Mouse (Mus musculus): ENCODE measurements at regions not wholly inside any gene's neighbourhood (a gene's known extent, or its start where the extent isn't known, plus 50 kb on each side); places are given as distances from the start of the nearest gene placed in this dataset.

GRCm38 (mm10) chr12:16250621-16251020 lies 360.1 kb downstream of the Lpin1 start:
- WGBS: 90% methylated on average over 1 of the region's 1 CpGs
- Histone ChIP-seq H3K27ac (ENCODE audit: insufficient read depth, low read depth, low read length) (no peak overlapping the region), H3K36me3 (ENCODE audit: control insufficient read depth, insufficient read depth, low read length) (no peaks in the 10 kb centered on the region), H3K27me3 (replicated peaks; ENCODE audit: control insufficient read depth, insufficient read depth, low read length) (no peaks in the 10 kb centered on the region), H3K4me1 (ENCODE audit: control insufficient read depth, insufficient read depth, low read length) (no peaks in the 10 kb centered on the region), H3K4me3 (ENCODE audit: insufficient read depth, low read depth, low read length) (no peak overlapping the region)
- TF ChIP-seq CTCF (conservative IDR thresholded peaks at IDR 0.05; ENCODE audit: insufficient read depth, insufficient read length, low read depth, low read length) (no peak), POLR2A (IDR thresholded peaks at IDR 0.05; ENCODE audit: low read depth, low read length) (no peak)
- no peak for DNase-seq

DNA sequence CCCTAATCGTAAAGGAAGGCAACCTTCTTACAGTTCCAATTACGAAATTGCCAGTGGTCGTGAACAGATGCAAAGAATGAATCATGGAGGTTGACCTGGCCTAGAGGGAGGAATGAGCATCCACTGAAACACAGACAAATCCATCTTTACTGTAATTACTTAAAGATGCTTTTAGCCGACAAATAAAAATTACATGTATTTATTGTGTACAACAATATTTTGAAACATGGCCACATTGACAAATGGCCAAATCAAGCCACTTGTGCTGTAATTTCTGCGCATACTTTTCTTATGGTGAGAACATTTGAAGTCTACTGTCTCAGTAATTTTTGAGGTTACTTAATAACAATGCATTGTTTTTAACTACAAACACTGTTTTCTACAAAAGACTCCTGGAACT lies 360.7 kb downstream of the Lpin1 start:
- Histone ChIP-seq H3K36me3 (ENCODE audit: control insufficient read depth, insufficient read depth, low read length) (no peaks in the 10 kb centered on the region), H3K27me3 (replicated peaks; ENCODE audit: control insufficient read depth, insufficient read depth, low read length) (no peaks in the 10 kb centered on the region), H3K27ac (ENCODE audit: insufficient read depth, low read depth, low read length) (no peak overlapping the region), H3K4me1 (ENCODE audit: control insufficient read depth, insufficient read depth, low read length) (no peaks in the 10 kb centered on the region), H3K4me3 (ENCODE audit: insufficient read depth, low read depth, low read length) (no peak overlapping the region)
- 92% methylated on average over 5 of the region's 5 CpGs for WGBS
- no peak for TF ChIP-seq CTCF (conservative IDR thresholded peaks at IDR 0.05; ENCODE audit: insufficient read depth, insufficient read length, low read depth, low read length)
- no peak for TF ChIP-seq POLR2A (IDR thresholded peaks at IDR 0.05; ENCODE audit: low read depth, low read length)
- DNase-seq: no peak

DNA sequence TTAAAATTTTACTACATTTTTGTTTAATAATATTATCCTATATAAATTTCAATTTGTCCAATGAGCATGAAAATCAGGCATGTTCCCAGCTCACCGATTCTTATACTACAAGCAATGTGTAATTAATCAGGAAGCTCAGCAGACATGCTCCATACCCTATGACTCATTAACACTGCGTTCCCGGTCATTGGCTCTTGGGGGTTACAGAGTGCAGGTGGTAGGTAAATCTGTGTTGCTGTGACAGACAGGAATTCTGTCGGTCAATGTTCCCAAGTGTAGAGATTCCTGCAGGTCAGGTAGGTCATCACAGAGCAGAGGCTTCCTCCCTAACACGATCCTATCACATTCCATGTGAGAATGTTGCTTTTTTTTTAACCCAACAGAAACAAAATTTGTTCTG lies 371.0 kb downstream of the Lpin1 start:
- WGBS: 30% methylated on average over 5 of the region's 5 CpGs
- Histone ChIP-seq H3K27ac (ENCODE audit: insufficient read depth, low read depth, low read length) (no peak overlapping the region), H3K4me3 (ENCODE audit: insufficient read depth, low read depth, low read length) (no peak overlapping the region), H3K27me3 (replicated peaks; ENCODE audit: control insufficient read depth, insufficient read depth, low read length) (no peaks in the 10 kb centered on the region), H3K36me3 (ENCODE audit: control insufficient read depth, insufficient read depth, low read length) (no peaks in the 10 kb centered on the region), H3K4me1 (ENCODE audit: control insufficient read depth, insufficient read depth, low read length) (no peaks in the 10 kb centered on the region; the same call in 1 of the 2 replicates)
- no peak for TF ChIP-seq CTCF (conservative IDR thresholded peaks at IDR 0.05; ENCODE audit: insufficient read depth, insufficient read length, low read depth, low read length)
- no peak for TF ChIP-seq POLR2A (IDR thresholded peaks at IDR 0.05; ENCODE audit: low read depth, low read length)
- DNase-seq: no peak

GRCm38 (mm10) chr12:16237498-16237897 lies 373.3 kb downstream of the Lpin1 start:
- 84% methylated on average over 5 of the region's 5 CpGs for WGBS
- TF ChIP-seq POLR2A (IDR thresholded peaks at IDR 0.05; ENCODE audit: low read depth, low read length) (no peak), CTCF (conservative IDR thresholded peaks at IDR 0.05; ENCODE audit: insufficient read depth, insufficient read length, low read depth, low read length) (no peak)

GRCm38 (mm10) chr12:16233559-16233958 lies 377.2 kb downstream of the Lpin1 start:
- no peaks in the 10 kb centered on the region for H3K27me3 ChIP-seq (replicated peaks; ENCODE audit: control insufficient read depth, insufficient read depth, low read length)
- H3K27ac ChIP-seq (ENCODE audit: insufficient read depth, low read depth, low read length): no peak overlapping the region
- WGBS: 83% methylated on average over 3 of the region's 3 CpGs
- no peak for DNase-seq
- no peaks in the 10 kb centered on the region for H3K36me3 ChIP-seq (ENCODE audit: control insufficient read depth, insufficient read depth, low read length)
- peaks cover 3% of the 10 kb centered on the region; the same call in 1 of the 2 replicates for H3K4me1 ChIP-seq (ENCODE audit: control insufficient read depth, insufficient read depth, low read length)
- no peak overlapping the region for H3K4me3 ChIP-seq (ENCODE audit: insufficient read depth, low read depth, low read length)
- TF ChIP-seq CTCF (conservative IDR thresholded peaks at IDR 0.05; ENCODE audit: insufficient read depth, insufficient read length, low read depth, low read length) (0 out of 2 replicates have a peak, but pooled peaks have one; percentile 2), POLR2A (IDR thresholded peaks at IDR 0.05; ENCODE audit: low read depth, low read length) (no peak)

More at GRCm38 (mm10) chr12:16237498-16237897, 373.3 kb downstream of the Lpin1 start:
- no peaks in the 10 kb centered on the region for H3K36me3 ChIP-seq (ENCODE audit: control insufficient read depth, insufficient read depth, low read length)
- H3K4me1 ChIP-seq (ENCODE audit: control insufficient read depth, insufficient read depth, low read length): no peaks in the 10 kb centered on the region; the same call in 1 of the 2 replicates
- H3K27ac ChIP-seq (ENCODE audit: insufficient read depth, low read depth, low read length): no peak overlapping the region
- DNase-seq: no peak
- no peak overlapping the region for H3K4me3 ChIP-seq (ENCODE audit: insufficient read depth, low read depth, low read length)
- no peaks in the 10 kb centered on the region for H3K27me3 ChIP-seq (replicated peaks; ENCODE audit: control insufficient read depth, insufficient read depth, low read length)

DNA sequence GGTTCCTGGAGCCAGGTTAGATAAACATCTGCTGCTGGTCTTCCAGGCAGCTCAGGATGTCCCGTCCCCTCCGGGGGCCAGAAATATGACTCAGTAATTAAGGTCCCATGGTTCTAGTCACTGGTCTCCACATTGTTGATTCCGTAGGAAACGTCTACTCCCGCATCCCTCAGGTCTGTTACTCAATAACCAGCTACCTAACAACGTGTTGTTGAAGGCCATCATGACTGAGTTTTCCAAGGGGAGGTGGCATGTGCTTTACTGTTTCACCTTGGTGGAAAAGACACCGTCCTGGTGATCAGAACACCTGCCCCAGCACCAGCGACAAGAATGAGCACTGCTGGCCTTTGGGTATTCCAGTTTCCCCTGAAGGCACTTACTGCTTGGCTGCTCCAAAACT lies 377.9 kb downstream of the Lpin1 start:
- Histone ChIP-seq H3K36me3 (ENCODE audit: control insufficient read depth, insufficient read depth, low read length) (no peaks in the 10 kb centered on the region), H3K4me3 (ENCODE audit: insufficient read depth, low read depth, low read length) (no peak overlapping the region), H3K27ac (ENCODE audit: insufficient read depth, low read depth, low read length) (peak overlapping the region; percentile 2; the same call in 1 of the 2 replicates), H3K4me1 (ENCODE audit: control insufficient read depth, insufficient read depth, low read length) (peaks cover 3% of the 10 kb centered on the region; the same call in 1 of the 2 replicates), H3K27me3 (replicated peaks; ENCODE audit: control insufficient read depth, insufficient read depth, low read length) (no peaks in the 10 kb centered on the region)
- WGBS: 37% methylated on average over 8 of the region's 8 CpGs
- no peak for TF ChIP-seq CTCF (conservative IDR thresholded peaks at IDR 0.05; ENCODE audit: insufficient read depth, insufficient read length, low read depth, low read length)
- no peak for TF ChIP-seq POLR2A (IDR thresholded peaks at IDR 0.05; ENCODE audit: low read depth, low read length)
- peak; percentile 58 for DNase-seq

GRCm38 (mm10) chr12:16232051-16232450 lies 378.7 kb downstream of the Lpin1 start:
- no peaks in the 10 kb centered on the region for H3K27me3 ChIP-seq (replicated peaks; ENCODE audit: control insufficient read depth, insufficient read depth, low read length)
- no peak overlapping the region for H3K4me3 ChIP-seq (ENCODE audit: insufficient read depth, low read depth, low read length)
- H3K27ac ChIP-seq (ENCODE audit: insufficient read depth, low read depth, low read length): peak overlapping the region; percentile 63
- no peaks in the 10 kb centered on the region for H3K36me3 ChIP-seq (ENCODE audit: control insufficient read depth, insufficient read depth, low read length)
- WGBS: 28% methylated on average over 2 of the region's 2 CpGs
- peaks cover 3% of the 10 kb centered on the region; the same call in 1 of the 2 replicates for H3K4me1 ChIP-seq (ENCODE audit: control insufficient read depth, insufficient read depth, low read length)
- TF ChIP-seq CTCF (conservative IDR thresholded peaks at IDR 0.05; ENCODE audit: insufficient read depth, insufficient read length, low read depth, low read length) (no peak), POLR2A (IDR thresholded peaks at IDR 0.05; ENCODE audit: low read depth, low read length) (no peak)
- DNase-seq: peak; percentile 86

Data from kidney, adult 2 months (tissue).